Mouse (Mus musculus) liver, adult 2 months (tissue): ENCODE results near the gene Ift140.

Experiments used
- CTCF ChIP-seq: fragments of 200-500 bp; IDR thresholded peaks from 2 replicates; pipeline ENCODE4 v1.5.1; 2011; ENCODE audit warnings: low read depth, low read length, control low read depth
- POLR2A ChIP-seq: fragments of 200-500 bp; IDR thresholded peaks from 2 replicates; pipeline ENCODE4 v1.6.1; 2011; ENCODE audit warnings: low read length, control low read depth; ENCODE audit not compliant: insufficient read depth; ENCODE audit errors: extremely low read depth

DNA sequence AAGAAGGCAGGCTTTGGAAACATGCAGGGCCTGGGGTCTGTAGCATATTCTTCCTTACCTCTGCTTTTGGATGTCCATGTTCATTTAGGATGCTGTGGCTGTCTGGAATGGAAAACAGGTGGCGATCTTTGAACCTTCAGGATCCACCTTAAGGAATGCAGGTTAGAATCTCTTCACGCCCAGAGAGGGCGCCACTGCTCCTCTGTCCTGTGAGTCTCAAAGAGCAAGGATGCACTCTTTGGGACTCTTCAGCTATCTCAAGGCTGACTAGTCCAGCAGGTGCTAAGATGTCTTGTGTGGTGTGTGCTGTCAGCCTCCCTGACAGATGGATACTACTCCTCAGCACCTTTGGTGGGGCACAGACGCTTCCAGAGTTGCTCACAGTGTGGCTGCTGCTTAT, 20.3 kb downstream of the Ift140 start:
- TF ChIP-seq CTCF: peak; percentile 41; the same call in 1 of the 2 replicates
- TF ChIP-seq POLR2A: no peak
